Mouse (Mus musculus): ENCODE data around the gene Polr2b. TPM values are rescaled to one million over a fixed set of nuclear protein-coding genes. Genes with fewer than 3 reads are reported as not detected.
A peak's percentile ranks its signal among the peaks of the same experiment; 100 is the strongest.

Gene Polr2b
- polyA plus RNA-seq, 1 experiment from 2014 or later: 70.0 TPM

- Histone ChIP-seq H3K27me3 (replicated peaks; ENCODE audit: control insufficient read depth, insufficient read depth, low read length) (no peaks in the 10 kb centered on the region), H3K4me1 (replicated peaks; ENCODE audit: control insufficient read depth, insufficient read depth, low read length) (no peaks in the 10 kb centered on the region), H3K4me3 (ENCODE audit: low read depth, low read length) (no peak overlapping the region), H3K9ac (ENCODE audit: low read depth, low read length) (no peak overlapping the region), H3K36me3 (ENCODE audit: control insufficient read depth, insufficient read depth, low read length) (peaks cover 28% of the 10 kb centered on the region; the same call in 1 of the 2 replicates), H3K27ac (ENCODE audit: low read depth, low read length) (no peak overlapping the region), H3K4me2 (no peak overlapping the region), H3K9me3 (ENCODE audit: control insufficient read depth, low read length) (no peaks in the 10 kb centered on the region)
- 86% methylated on average over 6 of the region's 6 CpGs for WGBS
- ATAC-seq (replicated peaks; ENCODE audit: low FRiP score) (no peak), DNase-seq (ENCODE audit: low spot score) (no peak)
These were observed 22.0 kb upstream of the Polr2b start for GRCm38 (mm10) chr5:77287901-77288300.

- Histone ChIP-seq H3K9ac (ENCODE audit: low read depth, low read length) (no peak overlapping the region), H3K36me3 (ENCODE audit: control insufficient read depth, insufficient read depth, low read length) (peaks cover 35% of the 10 kb centered on the region)
These were observed 20.3 kb upstream of the Polr2b start for GRCm38 (mm10) chr5:77289686-77290085.

GRCm38 (mm10) chr5:77290606-77291005 is 19.3 kb upstream of the Polr2b start:
- H3K27ac ChIP-seq (ENCODE audit: low read depth, low read length): no peak overlapping the region
- H3K9me3 ChIP-seq (ENCODE audit: control insufficient read depth, low read length): no peaks in the 10 kb centered on the region
- H3K4me1 ChIP-seq (replicated peaks; ENCODE audit: control insufficient read depth, insufficient read depth, low read length): no peaks in the 10 kb centered on the region
- H3K9ac ChIP-seq (ENCODE audit: low read depth, low read length): no peak overlapping the region
- 88% methylated on average over 2 of the region's 2 CpGs for WGBS
- H3K4me2 ChIP-seq: no peak overlapping the region
- H3K36me3 ChIP-seq (ENCODE audit: control insufficient read depth, insufficient read depth, low read length): peaks cover 40% of the 10 kb centered on the region
- ATAC-seq (replicated peaks; ENCODE audit: low FRiP score) (no peak), DNase-seq (ENCODE audit: low spot score) (no peak)
- no peak overlapping the region for H3K4me3 ChIP-seq (ENCODE audit: low read depth, low read length)
- no peaks in the 10 kb centered on the region for H3K27me3 ChIP-seq (replicated peaks; ENCODE audit: control insufficient read depth, insufficient read depth, low read length)

More at GRCm38 (mm10) chr5:77289686-77290085, 20.3 kb upstream of the Polr2b start:
- H3K9me3 ChIP-seq (ENCODE audit: control insufficient read depth, low read length): no peaks in the 10 kb centered on the region
- DNase-seq (ENCODE audit: low spot score) (no peak), ATAC-seq (replicated peaks; ENCODE audit: low FRiP score) (no peak)
- no peak overlapping the region for H3K4me3 ChIP-seq (ENCODE audit: low read depth, low read length)
- H3K4me2 ChIP-seq: no peak overlapping the region
- no peaks in the 10 kb centered on the region for H3K27me3 ChIP-seq (replicated peaks; ENCODE audit: control insufficient read depth, insufficient read depth, low read length)
- H3K4me1 ChIP-seq (replicated peaks; ENCODE audit: control insufficient read depth, insufficient read depth, low read length): no peaks in the 10 kb centered on the region
- H3K27ac ChIP-seq (ENCODE audit: low read depth, low read length): no peak overlapping the region
- 81% methylated on average over 8 of the region's 8 CpGs for WGBS

- Histone ChIP-seq H3K27me3 (replicated peaks; ENCODE audit: control insufficient read depth, insufficient read depth, low read length) (no peaks in the 10 kb centered on the region), H3K4me1 (replicated peaks; ENCODE audit: control insufficient read depth, insufficient read depth, low read length) (no peaks in the 10 kb centered on the region), H3K36me3 (ENCODE audit: control insufficient read depth, insufficient read depth, low read length) (peaks cover 39% of the 10 kb centered on the region), H3K27ac (ENCODE audit: low read depth, low read length) (no peak overlapping the region), H3K9ac (ENCODE audit: low read depth, low read length) (no peak overlapping the region), H3K4me2 (no peak overlapping the region), H3K9me3 (ENCODE audit: control insufficient read depth, low read length) (no peaks in the 10 kb centered on the region), H3K4me3 (ENCODE audit: low read depth, low read length) (no peak overlapping the region)
- 77% methylated on average over 7 of the region's 7 CpGs for WGBS
- DNase-seq (ENCODE audit: low spot score): no peak
- no peak for ATAC-seq (replicated peaks; ENCODE audit: low FRiP score)
These were observed 17.0 kb upstream of the Polr2b start for GRCm38 (mm10) chr5:77292803-77293522.

GRCm38 (mm10) chr5:77299486-77299885 is 10.5 kb upstream of the Polr2b start:
- Histone ChIP-seq H3K4me2 (no peak overlapping the region), H3K9me3 (ENCODE audit: control insufficient read depth, low read length) (no peaks in the 10 kb centered on the region), H3K4me3 (ENCODE audit: low read depth, low read length) (no peak overlapping the region), H3K27me3 (replicated peaks; ENCODE audit: control insufficient read depth, insufficient read depth, low read length) (no peaks in the 10 kb centered on the region), H3K9ac (ENCODE audit: low read depth, low read length) (no peak overlapping the region), H3K36me3 (ENCODE audit: control insufficient read depth, insufficient read depth, low read length) (peaks cover 26% of the 10 kb centered on the region), H3K27ac (ENCODE audit: low read depth, low read length) (no peak overlapping the region), H3K4me1 (replicated peaks; ENCODE audit: control insufficient read depth, insufficient read depth, low read length) (no peaks in the 10 kb centered on the region)
- DNase-seq (ENCODE audit: low spot score) (no peak), ATAC-seq (replicated peaks; ENCODE audit: low FRiP score) (no peak)
- 82% methylated on average over 2 of the region's 2 CpGs for WGBS

GRCm38 (mm10) chr5:77301296-77301903 is 8.5 kb upstream of the Polr2b start:
- 88% methylated on average over 6 of the region's 6 CpGs for WGBS
- H3K27ac ChIP-seq (ENCODE audit: low read depth, low read length): no peak overlapping the region
- no peaks in the 10 kb centered on the region for H3K9me3 ChIP-seq (ENCODE audit: control insufficient read depth, low read length)
- no peak overlapping the region for H3K4me2 ChIP-seq
- H3K4me3 ChIP-seq (ENCODE audit: low read depth, low read length): no peak overlapping the region
- no peak overlapping the region for H3K9ac ChIP-seq (ENCODE audit: low read depth, low read length)
- H3K4me1 ChIP-seq (replicated peaks; ENCODE audit: control insufficient read depth, insufficient read depth, low read length): no peaks in the 10 kb centered on the region
- DNase-seq (ENCODE audit: low spot score) (no peak), ATAC-seq (replicated peaks; ENCODE audit: low FRiP score) (no peak)
- peaks cover 24% of the 10 kb centered on the region for H3K36me3 ChIP-seq (ENCODE audit: control insufficient read depth, insufficient read depth, low read length)
- H3K27me3 ChIP-seq (replicated peaks; ENCODE audit: control insufficient read depth, insufficient read depth, low read length): no peaks in the 10 kb centered on the region

- Histone ChIP-seq H3K9ac (ENCODE audit: low read depth, low read length) (no peak overlapping the region; the same call in 1 of the 2 replicates), H3K27me3 (replicated peaks; ENCODE audit: control insufficient read depth, insufficient read depth, low read length) (no peaks in the 10 kb centered on the region)
- no peak for DNase-seq (ENCODE audit: low spot score)
These were observed 2.0 kb upstream of the Polr2b start for GRCm38 (mm10) chr5:77307821-77308553.

GRCm38 (mm10) chr5:77309051-77309906 is 668 bp upstream of the Polr2b start:
- H3K4me3 ChIP-seq (ENCODE audit: low read depth, low read length): peak overlapping the region; percentile 96
- WGBS: under 1% methylated on average over 66 of the region's 76 CpGs
- peak overlapping the region; percentile 98 for H3K4me2 ChIP-seq
- H3K36me3 ChIP-seq (ENCODE audit: control insufficient read depth, insufficient read depth, low read length): peaks cover 20% of the 10 kb centered on the region
- H3K9ac ChIP-seq (ENCODE audit: low read depth, low read length): peak overlapping the region; percentile 91
- no peak overlapping the region; the same call in 1 of the 2 replicates for H3K27ac ChIP-seq (ENCODE audit: low read depth, low read length)
- no peaks in the 10 kb centered on the region for H3K9me3 ChIP-seq (ENCODE audit: control insufficient read depth, low read length)
- ATAC-seq (replicated peaks; ENCODE audit: low FRiP score): peak; percentile 16
- H3K4me1 ChIP-seq (replicated peaks; ENCODE audit: control insufficient read depth, insufficient read depth, low read length): peaks cover 13% of the 10 kb centered on the region
- DNase-seq (ENCODE audit: low spot score): peak; percentile 72
- no peaks in the 10 kb centered on the region for H3K27me3 ChIP-seq (replicated peaks; ENCODE audit: control insufficient read depth, insufficient read depth, low read length)

More at GRCm38 (mm10) chr5:77307821-77308553, 2.0 kb upstream of the Polr2b start:
- Histone ChIP-seq H3K36me3 (ENCODE audit: control insufficient read depth, insufficient read depth, low read length) (peaks cover 14% of the 10 kb centered on the region; the same call in 1 of the 2 replicates), H3K4me2 (peak overlapping the region; percentile 98), H3K27ac (ENCODE audit: low read depth, low read length) (no peak overlapping the region), H3K4me1 (replicated peaks; ENCODE audit: control insufficient read depth, insufficient read depth, low read length) (peaks cover 13% of the 10 kb centered on the region), H3K9me3 (ENCODE audit: control insufficient read depth, low read length) (no peaks in the 10 kb centered on the region), H3K4me3 (ENCODE audit: low read depth, low read length) (peak overlapping the region; percentile 96)
- 66% methylated on average over 5 of the region's 5 CpGs for WGBS
- ATAC-seq (replicated peaks; ENCODE audit: low FRiP score): no peak
